Mouse (Mus musculus): ENCODE measurements around the gene Ssbp3. TPM values are rescaled to one million over a fixed set of nuclear protein-coding genes. Genes with fewer than 3 reads are reported as not detected.

Ssbp3 gene
- polyA plus RNA-seq, 1 experiment = 565 TPM

DNA sequence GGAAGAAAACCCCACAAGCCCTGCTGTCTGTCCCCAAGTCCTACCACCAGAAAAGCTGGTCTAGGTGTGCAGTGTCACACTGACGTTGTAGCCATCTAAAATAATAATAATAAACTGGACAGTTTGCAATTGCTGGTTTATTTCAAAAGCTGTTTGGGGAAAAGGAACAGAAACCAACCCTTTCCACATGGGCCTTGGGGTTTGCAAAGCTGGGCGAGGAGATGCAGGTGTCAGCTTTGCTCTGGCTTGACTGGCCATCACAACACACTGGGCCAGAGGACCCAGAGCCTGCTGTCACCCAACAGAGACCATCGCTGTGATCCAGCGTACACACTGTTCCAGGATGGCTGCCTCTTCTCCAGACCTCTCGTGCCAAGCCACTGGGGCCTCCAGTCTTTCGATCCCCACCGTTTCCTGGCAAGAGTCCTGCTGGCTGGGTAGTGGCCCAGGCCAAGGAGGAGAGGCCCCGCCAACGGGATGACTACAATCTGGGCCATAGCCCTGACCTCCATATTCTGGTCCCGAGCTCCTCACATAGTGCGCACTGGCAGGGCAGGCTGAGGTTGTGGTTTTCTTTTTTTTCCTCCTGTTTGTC lies 138.2 kb downstream of the Ssbp3 start:
- no peak for TF ChIP-seq GATA1 (IDR thresholded peaks at IDR 0.05; ENCODE audit: low read length)

DNA sequence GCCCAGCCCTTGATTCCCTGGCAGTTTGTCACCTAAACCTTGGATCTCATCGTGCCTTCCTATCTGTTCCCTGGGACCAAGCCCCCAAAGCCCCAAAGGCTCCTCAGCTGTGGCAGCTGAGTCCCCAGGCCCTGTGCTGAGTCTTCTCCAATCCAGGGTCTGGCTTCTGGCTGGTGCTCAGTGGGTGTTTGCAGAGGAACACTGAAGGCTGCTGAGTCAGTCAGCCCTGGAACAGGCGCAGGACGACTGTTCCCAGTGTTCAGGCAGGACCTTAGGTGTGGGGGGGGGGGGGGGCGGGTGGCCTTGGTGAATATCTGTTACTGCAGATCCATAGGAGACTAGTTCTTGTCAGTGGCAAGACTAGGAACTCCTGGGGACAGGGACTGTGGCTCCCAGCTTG lies 141.4 kb downstream of the Ssbp3 start:
- no peak for TF ChIP-seq GATA1 (IDR thresholded peaks at IDR 0.05; ENCODE audit: low read length)

- TF ChIP-seq GATA1 (IDR thresholded peaks at IDR 0.05; ENCODE audit: low read length) = no peak
Observed at GRCm38 (mm10) chr4:107052962-107053553, 142.6 kb downstream of the Ssbp3 start.

DNA sequence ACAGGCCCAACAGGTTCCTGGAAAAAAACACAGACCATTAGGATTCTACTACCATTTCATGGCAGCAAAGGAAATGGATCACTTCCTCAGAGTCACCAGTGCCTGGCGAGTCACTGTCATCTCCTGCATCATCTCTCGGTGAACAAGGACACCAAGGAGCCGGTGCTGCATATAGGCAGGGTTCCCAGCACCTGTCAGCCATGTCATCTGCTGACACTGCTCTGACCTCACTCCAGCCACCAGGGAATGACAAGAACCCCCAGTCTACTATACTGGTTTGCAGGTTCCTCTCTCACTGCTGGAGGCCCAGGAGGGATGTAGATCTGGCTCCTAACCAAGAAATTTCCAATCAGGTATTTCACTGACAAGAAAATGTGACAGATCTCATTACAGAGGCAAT lies 145.6 kb downstream of the Ssbp3 start:
- no peak for TF ChIP-seq GATA1 (IDR thresholded peaks at IDR 0.05; ENCODE audit: low read length)

- TF ChIP-seq GATA1 (IDR thresholded peaks at IDR 0.05; ENCODE audit: low read length) = no peak
Observed at GRCm38 (mm10) chr4:107058346-107058745, 147.8 kb downstream of the Ssbp3 start.

DNA sequence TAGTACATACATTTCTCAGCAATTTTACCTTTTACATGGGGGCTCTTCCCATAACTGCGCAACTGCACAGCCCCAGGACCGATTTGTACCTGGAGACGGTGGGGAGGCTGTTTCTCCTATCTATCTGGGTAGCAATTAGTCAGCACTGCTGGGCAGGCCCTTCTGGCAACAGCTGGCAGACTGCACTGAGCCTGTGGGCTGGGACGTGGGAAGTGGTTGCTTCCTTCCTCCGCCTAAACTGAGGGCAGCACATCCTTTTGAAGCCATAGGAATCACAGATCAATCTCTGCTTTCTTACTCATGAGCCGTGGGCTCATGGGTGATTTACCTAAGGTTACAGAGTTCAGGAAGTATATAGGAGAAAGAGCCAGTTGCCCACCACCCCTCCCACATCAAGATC lies 148.3 kb downstream of the Ssbp3 start:
- no peak for TF ChIP-seq GATA1 (IDR thresholded peaks at IDR 0.05; ENCODE audit: low read length)

- TF ChIP-seq GATA1 (IDR thresholded peaks at IDR 0.05; ENCODE audit: low read length) = no peak
Observed at GRCm38 (mm10) chr4:107061560-107061959, 151.1 kb downstream of the Ssbp3 start.

GRCm38 (mm10) chr4:107063214-107063613 lies 152.7 kb downstream of the Ssbp3 start:
- no peak for TF ChIP-seq GATA1 (IDR thresholded peaks at IDR 0.05; ENCODE audit: low read length)

- TF ChIP-seq GATA1 (IDR thresholded peaks at IDR 0.05; ENCODE audit: low read length) = no peak
Observed at GRCm38 (mm10) chr4:107064394-107065098, 154.0 kb downstream of the Ssbp3 start.

- TF ChIP-seq GATA1 (IDR thresholded peaks at IDR 0.05; ENCODE audit: low read length) = no peak
Observed at GRCm38 (mm10) chr4:107066252-107067124, 156.0 kb downstream of the Ssbp3 start, which contains the start of the genes Mrpl37 and Cyb5rl. Gene Mrpl37 (minus strand): TSS chr4:107066868. Gene Cyb5rl (plus strand): TSS chr4:107066988.

- TF ChIP-seq GATA1 (IDR thresholded peaks at IDR 0.05; ENCODE audit: low read length) = no peak
Observed at GRCm38 (mm10) chr4:107067151-107067840, 156.8 kb downstream of the Ssbp3 start.

DNA sequence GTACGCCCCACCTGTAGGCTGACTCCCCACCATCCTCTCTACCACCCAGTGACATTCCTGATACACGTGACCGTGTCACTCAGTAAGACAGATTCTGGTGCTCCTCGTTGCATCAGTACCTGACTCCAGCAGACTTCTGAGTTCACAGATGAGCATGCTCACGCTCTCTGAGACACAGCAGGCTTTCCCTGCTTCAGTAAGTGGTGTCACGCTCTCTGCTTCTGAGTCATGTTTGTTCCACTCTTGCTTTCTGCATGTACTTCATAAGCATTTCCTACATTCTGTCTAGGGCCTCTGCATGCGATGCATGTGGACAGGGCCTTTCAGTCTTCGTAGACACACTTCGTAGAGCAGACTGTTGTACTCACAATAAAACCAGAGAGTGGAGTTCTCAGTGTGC lies 161.8 kb downstream of the Ssbp3 start:
- TF ChIP-seq GATA1 (IDR thresholded peaks at IDR 0.05; ENCODE audit: low read length) = no peak

GRCm38 (mm10) chr4:107075456-107075855 lies 165.0 kb downstream of the Ssbp3 start:
- no peak for TF ChIP-seq GATA1 (IDR thresholded peaks at IDR 0.05; ENCODE audit: low read length)

GRCm38 (mm10) chr4:107078894-107079293 lies 168.4 kb downstream of the Ssbp3 start:
- TF ChIP-seq GATA1 (IDR thresholded peaks at IDR 0.05; ENCODE audit: low read length) = no peak

GRCm38 (mm10) chr4:107079716-107080115 lies 169.2 kb downstream of the Ssbp3 start:
- TF ChIP-seq GATA1 (IDR thresholded peaks at IDR 0.05; ENCODE audit: low read length) = no peak
